In the genomic region with DNA sequence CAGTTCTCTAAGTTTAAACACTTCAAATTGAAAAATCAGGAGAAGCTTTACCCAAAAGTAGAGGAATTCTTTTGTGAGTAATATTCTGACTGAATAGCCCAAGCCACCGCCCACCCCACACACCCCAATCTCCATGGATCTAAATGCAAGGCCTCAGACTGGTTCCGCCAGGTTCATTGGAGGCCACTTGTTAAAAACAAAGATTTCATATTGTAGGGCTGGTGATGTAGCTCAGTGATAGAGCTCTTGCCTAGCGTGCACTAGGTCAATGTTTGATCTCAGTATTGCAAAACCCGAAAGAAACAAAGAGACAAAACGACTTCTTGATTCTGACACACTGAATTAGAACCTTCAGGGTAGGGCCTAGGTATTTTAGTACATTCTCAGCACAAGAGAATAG, we compare ENCODE assay signal across 20 mouse cellular contexts.
"Had no signal": no experiment of that assay in that cellular context is flagged by ENCODE, and none has a peak within 500 bp of the region (broad histone marks: within the 10 kb centered on the region; RNA-seq: fewer than 3 reads in every experiment).

No protein-coding gene starts in this region.

- DNase-seq: kidney, adult 2 months; kidney, postnatal 25 days; layer of hippocampus, adult 9-11 months; liver, embryonic 13.5 days; retina, postnatal 1 day; right cerebral cortex, postnatal 25 days; spleen, adult 18-20 months; thymus, adult 18-20 months; thymus, postnatal 36 days had no signal

- H3K9me3 ChIP-seq: hindbrain, embryonic 15.5 days; liver, embryonic 13.5 days; megakaryocyte, embryonic 14.5 days; midbrain, embryonic 10.5 days; midbrain, embryonic 13.5 days; neural tube, embryonic 13.5 days had no signal

- H3K27me3 ChIP-seq: hindbrain, embryonic 15.5 days; liver, embryonic 13.5 days; megakaryocyte, embryonic 14.5 days; midbrain, embryonic 13.5 days; neural tube, embryonic 13.5 days had no signal

- H3K4me2 ChIP-seq: hindbrain, embryonic 15.5 days; liver, embryonic 13.5 days; midbrain, embryonic 13.5 days; neural tube, embryonic 13.5 days had no signal

- H3K27ac ChIP-seq: hindbrain, embryonic 15.5 days; kidney, postnatal 0 days; layer of hippocampus, adult 2 months; left cerebral cortex, adult 2 months; liver, embryonic 13.5 days; midbrain, embryonic 10.5 days; midbrain, embryonic 13.5 days; neural tube, embryonic 13.5 days had no signal

- ATAC-seq: intestine, postnatal 0 days; midbrain, embryonic 13.5 days; midbrain, embryonic 16.5 days had no signal

- H3K4me3 ChIP-seq: hindbrain, embryonic 15.5 days; layer of hippocampus, adult 2 months; left cerebral cortex, adult 2 months; liver, embryonic 13.5 days; megakaryocyte, embryonic 14.5 days; midbrain, embryonic 10.5 days; midbrain, embryonic 13.5 days; myocyte; neural tube, embryonic 13.5 days had no signal

- H3K36me3 ChIP-seq: hindbrain, embryonic 15.5 days; liver, embryonic 13.5 days; midbrain, embryonic 10.5 days; midbrain, embryonic 13.5 days; neural tube, embryonic 13.5 days had no signal

- H3K9ac ChIP-seq: hindbrain, embryonic 15.5 days; liver, embryonic 13.5 days; midbrain, embryonic 13.5 days; neural tube, embryonic 13.5 days had no signal
